Mouse (Mus musculus): ENCODE measurements around the gene Fam198b. TPM values are rescaled to one million over a fixed set of nuclear protein-coding genes. Genes with fewer than 3 reads are reported as not detected.

Gene Fam198b
- total and polyA plus RNA-seq, 3 experiments = 1.5 to 3.1 TPM; not detected in 1

DNA sequence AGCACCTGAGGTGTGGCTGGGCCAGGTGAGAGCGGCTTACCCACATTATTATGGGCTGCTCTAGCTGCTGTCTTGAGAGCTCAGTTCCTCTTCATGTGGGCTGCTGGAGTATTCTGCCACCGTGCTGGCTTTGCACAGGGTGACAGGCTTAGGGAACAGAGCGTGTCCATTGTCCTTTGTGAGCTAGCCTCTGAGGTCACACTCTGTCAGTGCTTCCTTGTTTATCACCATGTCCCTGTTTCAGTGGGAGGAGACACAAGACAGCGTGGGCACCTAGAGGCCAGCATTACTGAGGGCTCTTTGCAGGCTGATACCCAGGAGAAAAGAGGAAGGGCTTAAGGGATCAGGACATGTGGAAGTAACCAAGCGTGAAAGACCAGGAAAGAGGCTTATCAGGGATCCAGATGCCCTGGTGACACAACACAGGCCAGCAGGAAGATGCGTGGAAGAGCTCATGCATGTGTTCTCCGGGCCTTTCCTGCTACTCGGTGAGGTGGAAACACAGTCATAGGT, 31.6 kb upstream of the Fam198b start, which contains the start of gene Tmem144 (continued):
- no peak for TF ChIP-seq USF2 (IDR thresholded peaks at IDR 0.05; ENCODE audit: borderline replicate concordance in 1 of 2, insufficient read depth in 1 of 2, low read depth in 1 of 2, low read length in 2 of 2)

DNA sequence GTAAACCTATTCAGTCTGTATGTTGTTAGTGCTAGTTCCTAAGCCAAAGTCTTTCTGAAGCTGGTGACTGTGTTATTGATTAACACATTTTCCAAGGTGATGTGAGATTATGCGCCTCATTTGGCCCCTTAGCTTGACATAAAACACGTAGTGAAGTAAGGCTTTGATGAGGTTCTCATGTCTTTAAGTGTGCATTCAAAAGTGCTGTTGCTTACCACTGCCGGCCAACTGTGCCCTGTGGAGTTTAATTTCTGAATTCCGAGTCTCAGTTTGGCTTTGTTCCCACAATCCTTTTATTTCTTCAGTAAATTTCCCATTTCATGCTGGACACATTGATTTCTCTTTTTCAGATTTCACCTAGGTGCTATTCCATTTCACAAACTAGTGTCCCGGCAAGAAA, 26.6 kb upstream of the Fam198b start:
- DNase-seq (ENCODE audit: low read depth, low spot score) = no peak
- no peaks in the 10 kb centered on the region for H3K9me3 ChIP-seq (replicated peaks; ENCODE audit: insufficient read depth, low read length)
- H3K36me3 ChIP-seq (ENCODE audit: control insufficient read depth in 1 of 2, insufficient read depth in 2 of 2, low read length in 2 of 2) = peaks cover 0 to 11% of the 10 kb centered on the region in 2 experiments; a peak in 2 of 4 replicates
- peaks cover 0 to 12% of the 10 kb centered on the region in 2 experiments; a peak in 2 of 4 replicates for H3K4me1 ChIP-seq (ENCODE audit: control insufficient read depth in 1 of 2, insufficient read depth in 2 of 2, low read length in 2 of 2)
- no peak overlapping the region for H3K4me3 ChIP-seq (ENCODE audit: control insufficient read depth in 1 of 2, insufficient read depth in 1 of 2, low read depth in 2 of 2, low read length in 2 of 2)
- H3K27me3 ChIP-seq (ENCODE audit: control insufficient read depth in 1 of 2, insufficient read depth in 2 of 2, low read length in 2 of 2) = no peaks in the 10 kb centered on the region; a peak in 1 of 4 replicates
- no peaks in the 10 kb centered on the region for H3K79me2 ChIP-seq (ENCODE audit: control insufficient read depth, insufficient read depth, low read length, poor library complexity)
- no peak for TF ChIP-seq GATA1 (IDR thresholded peaks at IDR 0.05; ENCODE audit: low read depth, low read length)
- no peak for TF ChIP-seq USF1 (IDR thresholded peaks at IDR 0.05; ENCODE audit: low read depth, low read length)
- no peak for TF ChIP-seq POLR2A (IDR thresholded peaks at IDR 0.05; ENCODE audit: control insufficient read depth in 1 of 2, insufficient read depth in 1 of 2, low read depth in 1 of 2, low read length in 2 of 2, poor library complexity in 1 of 2)
- H3K27ac ChIP-seq (ENCODE audit: control insufficient read depth, low read depth, low read length) = no peak overlapping the region
- H3K9ac ChIP-seq (ENCODE audit: control insufficient read depth, low read depth, low read length, poor library complexity, severe bottlenecking) = no peak overlapping the region

DNA sequence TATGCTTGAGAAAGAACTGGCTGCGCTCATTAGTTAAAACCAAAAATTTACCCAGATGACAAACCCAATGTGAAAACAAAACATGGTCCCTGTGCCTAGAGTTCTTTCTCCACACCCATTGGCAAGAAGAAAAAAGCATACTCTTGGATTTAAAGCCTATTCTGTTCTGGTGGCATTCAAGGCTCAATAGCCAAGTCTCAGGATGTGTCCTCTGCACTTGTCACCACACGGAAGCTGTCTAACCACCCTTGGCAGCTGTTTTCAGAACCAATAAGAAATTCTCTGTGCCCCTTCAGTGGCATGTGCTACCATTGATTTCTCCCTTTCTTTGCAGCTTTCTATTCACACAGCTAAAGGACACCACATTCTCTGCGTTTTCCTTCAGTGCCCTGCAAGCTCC, 26.1 kb upstream of the Fam198b start:
- Histone ChIP-seq H3K4me3 (ENCODE audit: control insufficient read depth in 1 of 2, insufficient read depth in 1 of 2, low read depth in 2 of 2, low read length in 2 of 2) (no peak overlapping the region), H3K9me3 (replicated peaks; ENCODE audit: insufficient read depth, low read length) (no peaks in the 10 kb centered on the region), H3K79me2 (ENCODE audit: control insufficient read depth, insufficient read depth, low read length, poor library complexity) (no peaks in the 10 kb centered on the region), H3K4me1 (ENCODE audit: control insufficient read depth in 1 of 2, insufficient read depth in 2 of 2, low read length in 2 of 2) (peaks cover 0 to 9% of the 10 kb centered on the region in 2 experiments; a peak in 2 of 4 replicates), H3K36me3 (ENCODE audit: control insufficient read depth in 1 of 2, insufficient read depth in 2 of 2, low read length in 2 of 2) (peaks cover 0 to 11% of the 10 kb centered on the region in 2 experiments; a peak in 2 of 4 replicates), H3K27me3 (ENCODE audit: control insufficient read depth in 1 of 2, insufficient read depth in 2 of 2, low read length in 2 of 2) (no peaks in the 10 kb centered on the region; a peak in 1 of 4 replicates), H3K27ac (ENCODE audit: control insufficient read depth, low read depth, low read length) (no peak overlapping the region), H3K9ac (ENCODE audit: control insufficient read depth, low read depth, low read length, poor library complexity, severe bottlenecking) (no peak overlapping the region)
- DNase-seq (ENCODE audit: low read depth, low spot score) = no peak
- TF ChIP-seq KAT2A (conservative IDR thresholded peaks at IDR 0.05; ENCODE audit: low read depth, low read length) (no peak), NELFE (IDR thresholded peaks at IDR 0.05; ENCODE audit: low read depth, low read length) (no peak)

DNA sequence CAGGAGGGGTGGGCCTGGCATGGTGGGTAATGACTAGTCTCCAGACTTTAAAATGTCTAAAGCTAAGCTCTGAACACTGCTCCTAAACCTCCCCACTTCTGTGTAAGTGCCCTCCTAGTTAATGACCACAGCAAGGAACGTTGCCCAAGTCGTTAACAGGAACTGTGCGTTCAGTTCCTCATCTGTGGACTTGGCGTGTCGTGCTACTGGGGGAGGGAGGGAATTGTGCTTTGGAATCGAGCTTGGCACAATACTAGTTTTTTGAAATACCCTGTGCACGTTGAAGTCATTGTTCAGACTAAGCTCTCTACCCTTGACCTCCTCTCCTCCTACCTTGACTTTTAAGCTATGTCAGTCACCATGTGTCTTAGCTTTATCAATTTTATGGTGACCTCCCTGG, 19.5 kb upstream of the Fam198b start:
- Histone ChIP-seq H3K27ac (ENCODE audit: control insufficient read depth, low read depth, low read length) (no peak overlapping the region), H3K4me1 (ENCODE audit: control insufficient read depth in 1 of 2, insufficient read depth in 2 of 2, low read length in 2 of 2) (no peaks in the 10 kb centered on the region), H3K27me3 (ENCODE audit: control insufficient read depth in 1 of 2, insufficient read depth in 2 of 2, low read length in 2 of 2) (peaks cover 0 to 11% of the 10 kb centered on the region in 2 experiments; a peak in 3 of 4 replicates), H3K79me2 (ENCODE audit: control insufficient read depth, insufficient read depth, low read length, poor library complexity) (no peaks in the 10 kb centered on the region), H3K4me3 (ENCODE audit: control insufficient read depth in 1 of 2, insufficient read depth in 1 of 2, low read depth in 2 of 2, low read length in 2 of 2) (no peak overlapping the region), H3K9me3 (replicated peaks; ENCODE audit: insufficient read depth, low read length) (no peaks in the 10 kb centered on the region), H3K9ac (ENCODE audit: control insufficient read depth, low read depth, low read length, poor library complexity, severe bottlenecking) (no peak overlapping the region), H3K36me3 (ENCODE audit: control insufficient read depth in 1 of 2, insufficient read depth in 2 of 2, low read length in 2 of 2) (peaks cover 0 to under 1% of the 10 kb centered on the region in 2 experiments; a peak in 1 of 4 replicates)
- TF ChIP-seq CTCF (IDR thresholded peaks at IDR 0.05 in 2 of 3, conservative IDR thresholded peaks at IDR 0.05 in 1 of 3; ENCODE audit: control insufficient read depth in 1 of 3, insufficient read depth in 1 of 3, low read depth in 2 of 3, low read length in 3 of 3, poor library complexity in 1 of 3, severe bottlenecking in 1 of 3) = no peak
- no peak for TF ChIP-seq POLR2AphosphoS2 (IDR thresholded peaks at IDR 0.05; ENCODE audit: low read length)
- no peak for TF ChIP-seq ZNF384 (IDR thresholded peaks at IDR 0.05; ENCODE audit: low read depth, low read length)
- TF ChIP-seq POLR2AphosphoS5 (IDR thresholded peaks at IDR 0.05; ENCODE audit: borderline replicate concordance, low read depth, low read length) = no peak
- no peak for TF ChIP-seq RCOR1 (IDR thresholded peaks at IDR 0.05; ENCODE audit: low read depth, low read length)
- no peak for TF ChIP-seq MYC (IDR thresholded peaks at IDR 0.05; ENCODE audit: low read depth, low read length)
- no peak for TF ChIP-seq MEF2A (IDR thresholded peaks at IDR 0.05; ENCODE audit: extremely low read depth, insufficient replicate concordance, low read depth, low read length, poor library complexity, severe bottlenecking)
- TF ChIP-seq MXI1 (IDR thresholded peaks at IDR 0.05; ENCODE audit: low read depth, low read length) = no peak
- no peak for TF ChIP-seq ETS1 (IDR thresholded peaks at IDR 0.05; ENCODE audit: low read depth, low read length)
- no peak for TF ChIP-seq MAX (IDR thresholded peaks at IDR 0.05; ENCODE audit: low read length)
- no peak for DNase-seq (ENCODE audit: low read depth, low spot score)

Data from MEL (cell line).